Mouse (Mus musculus) lung, postnatal 14 days (tissue): ENCODE measurements at regions not wholly inside any gene's neighbourhood (a gene's known extent, or its start where the extent isn't known, plus 50 kb on each side); places are given as distances from the start of the nearest gene placed in this dataset.

Experiments used
- DNase-seq: peaks from one replicate; pipeline ENCODE4 v3.0.0; 2021

GRCm38 (mm10) chr2:178954420-178955067 is 487.7 kb upstream of the Cdh4 start:
- no peak for DNase-seq

- DNase-seq = no peak
Observed at GRCm38 (mm10) chr2:178958829-178959228, 483.4 kb upstream of the Cdh4 start.

GRCm38 (mm10) chr2:178959603-178960002 is 482.6 kb upstream of the Cdh4 start:
- DNase-seq = no peak

GRCm38 (mm10) chr2:178967584-178968365 is 474.5 kb upstream of the Cdh4 start:
- DNase-seq = no peak

- DNase-seq = no peak
Observed at GRCm38 (mm10) chr2:178969732-178970131, 472.5 kb upstream of the Cdh4 start.

GRCm38 (mm10) chr2:178975366-178975765 is 466.9 kb upstream of the Cdh4 start:
- no peak for DNase-seq

- no peak for DNase-seq
Observed at GRCm38 (mm10) chr2:178976046-178976445, 466.2 kb upstream of the Cdh4 start.

- no peak for DNase-seq
Observed at GRCm38 (mm10) chr2:178976495-178976894, 465.7 kb upstream of the Cdh4 start.

GRCm38 (mm10) chr2:178979451-178979850 is 462.8 kb upstream of the Cdh4 start:
- DNase-seq = no peak

GRCm38 (mm10) chr2:178981736-178982502 is 460.3 kb upstream of the Cdh4 start:
- DNase-seq = peak; percentile 27

- DNase-seq = no peak
Observed at GRCm38 (mm10) chr2:178983801-178984200, 458.4 kb upstream of the Cdh4 start.

- no peak for DNase-seq
Observed at GRCm38 (mm10) chr2:178987935-178988334, 454.3 kb upstream of the Cdh4 start.

- no peak for DNase-seq
Observed at GRCm38 (mm10) chr2:178989291-178989690, 452.9 kb upstream of the Cdh4 start.

- no peak for DNase-seq
Observed at GRCm38 (mm10) chr2:178989784-178990183, 452.4 kb upstream of the Cdh4 start.

GRCm38 (mm10) chr2:178990959-178991358 is 451.3 kb upstream of the Cdh4 start:
- no peak for DNase-seq

- no peak for DNase-seq
Observed at GRCm38 (mm10) chr2:178992334-178993116, 449.7 kb upstream of the Cdh4 start.

GRCm38 (mm10) chr2:178997921-178998320 is 444.3 kb upstream of the Cdh4 start:
- DNase-seq = no peak

- DNase-seq = no peak
Observed at GRCm38 (mm10) chr2:179000448-179001081, 441.7 kb upstream of the Cdh4 start.

- DNase-seq = no peak
Observed at GRCm38 (mm10) chr2:179007766-179008165, 434.5 kb upstream of the Cdh4 start.

- no peak for DNase-seq
Observed at GRCm38 (mm10) chr2:179013891-179014593, 428.2 kb upstream of the Cdh4 start.

- DNase-seq = peak; percentile 22
Observed at GRCm38 (mm10) chr2:179022675-179023194, 419.5 kb upstream of the Cdh4 start.
